Mouse (Mus musculus) lung, postnatal 0 days (tissue): ENCODE measurements around the gene Slc12a7. TPM values are rescaled to one million over a fixed set of nuclear protein-coding genes. Genes with fewer than 3 reads are reported as not detected.

ENCODE experiments used
- ATAC-seq: fragments of 200-750 bp; cut with Nextera tagmentation; 2 replicates; pipeline ENCODE4 v1.8.0; 2017; ENCODE audit warnings: moderate library complexity
- DNase-seq: peaks from one replicate; pipeline ENCODE4 v3.0.0-alpha.2; 2016; ENCODE audit warnings: low spot score
- H3K27ac ChIP-seq: fragments of 300-500 bp; sonication (generic); 2 replicates; pipeline ENCODE4 v1.5.1; 2014; ENCODE audit warnings: antibody characterized with exemption, mild to moderate bottlenecking, low read length, mixed read lengths
- H3K27me3 ChIP-seq: fragments of 300-500 bp; sonication (generic); replicated peaks from 2 replicates; pipeline ENCODE4 v1.6.1; 2014; ENCODE audit warnings: low read length, mixed read lengths; ENCODE audit not compliant: insufficient read depth
- H3K36me3 ChIP-seq: fragments of 300-500 bp; sonication (generic); 2 replicates; pipeline ENCODE4 v1.6.1; 2014; ENCODE audit warnings: low read length, mixed read lengths; ENCODE audit not compliant: insufficient read depth
- H3K4me1 ChIP-seq: fragments of 300-500 bp; sonication (generic); 2 replicates; pipeline ENCODE4 v1.6.1; 2014; ENCODE audit warnings: antibody characterized with exemption, low read depth, low read length, mixed read lengths; ENCODE audit not compliant: insufficient read depth
- H3K4me2 ChIP-seq: fragments of 300-500 bp; sonication (generic); replicated peaks from 2 replicates; pipeline ENCODE4 v1.6.1; 2014; ENCODE audit warnings: low read depth, mild to moderate bottlenecking, low read length, moderate library complexity, mixed read lengths
- H3K4me3 ChIP-seq: fragments of 300-500 bp; sonication (generic); 2 replicates; pipeline ENCODE4 v1.5.1; 2014; ENCODE audit warnings: low read depth, low read length
- H3K9ac ChIP-seq: fragments of 300-500 bp; sonication (generic); replicated peaks from 2 replicates; pipeline ENCODE4 v1.6.1; 2014; ENCODE audit warnings: low read depth, mild to moderate bottlenecking
- H3K9me3 ChIP-seq: fragments of 300-500 bp; sonication (generic); 2 replicates; pipeline ENCODE4 v1.6.1; 2016; ENCODE audit warnings: low read length, mixed read lengths
- CTCF ChIP-seq: IDR thresholded peaks from 2 replicates; pipeline ENCODE4 v1.5.1; 2016; ENCODE audit warnings: antibody characterized with exemption, mild to moderate bottlenecking
- EP300 ChIP-seq: IDR thresholded peaks from 2 replicates; pipeline ENCODE4 v1.6.1; 2016; ENCODE audit warnings: antibody characterized with exemption, mild to moderate bottlenecking, control low read depth
- WGBS: fragments of 180-500 bp; shearing (Covaris S2); extraction: QIAGEN DNeasy Blood & Tissue Kit; methylation state at CpG from one replicate; pipeline ENCODE4 v1.1.7; 2014; 5-methylcytosine and 5-hydroxymethylcytosine counted together
- polyA plus RNA-seq: library from polyadenylated mRNA; unstranded; fragments of >200 nt; fragmentation: Nextera tagmentation; extraction: Ambion mirVana; gene quantifications from 2 replicates; pipeline ENCODE4 v1.2.1, GENCODE M21; 2015

Gene Slc12a7
- 10.4 and 10.5 TPM in 2 replicates for polyA plus RNA-seq

DNA sequence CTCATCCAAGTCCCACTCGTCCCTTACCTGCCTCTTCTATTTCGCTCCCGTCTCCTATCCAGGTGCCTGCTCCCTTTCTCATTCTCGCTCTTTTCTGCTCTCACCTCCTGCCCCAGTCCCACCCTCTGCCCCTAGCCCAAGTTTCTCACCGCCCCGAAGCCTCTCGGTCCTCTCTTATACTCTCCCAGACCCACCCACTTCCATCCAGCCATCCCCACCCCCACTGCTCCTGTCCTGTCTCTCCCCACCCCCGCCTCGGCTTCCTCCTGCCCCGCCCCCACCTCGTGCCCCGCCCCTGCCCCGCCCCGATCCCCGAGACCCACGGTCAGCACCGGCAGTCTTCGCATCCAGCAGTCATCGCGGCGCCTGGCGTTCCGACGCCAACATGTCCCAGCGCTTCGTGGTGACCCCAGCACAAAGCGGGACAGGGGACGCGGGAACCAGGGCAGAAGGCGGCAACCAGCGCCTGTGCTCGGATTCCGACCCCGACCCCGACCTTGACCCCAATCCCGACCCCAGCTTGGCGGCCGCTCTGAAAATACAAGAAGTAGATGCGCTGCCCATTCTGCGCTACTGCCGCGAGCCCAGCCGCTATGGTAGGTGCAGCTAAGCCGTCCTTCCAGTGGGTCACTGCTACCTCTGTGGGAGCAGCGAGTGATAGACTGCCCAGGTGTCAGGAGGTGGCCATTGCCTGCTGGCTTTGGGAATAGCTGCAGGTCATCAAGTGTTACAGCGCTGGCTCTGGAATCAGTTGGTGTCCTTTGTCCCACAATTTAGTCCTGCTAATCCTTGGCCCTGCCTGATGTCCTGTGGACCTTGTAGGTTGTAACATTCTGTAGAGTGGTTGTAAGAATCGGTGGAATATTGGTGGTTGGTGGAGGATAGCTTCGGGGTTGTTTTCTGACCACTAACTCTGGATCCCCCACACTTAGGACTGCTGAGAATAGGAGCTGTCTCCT, at the start of gene Slc12a7:
Gene Slc12a7 (plus strand): TSS at position 353 of the 959 bp plus-strand sequence.
- Histone ChIP-seq H3K4me3 (peak within 1 kb of the TSS; percentile 14; the same call in 1 of the 2 replicates), H3K9me3 (no peaks in the 10 kb centered on the region), H3K27ac (no peak within 1 kb of the TSS), H3K4me2 (peak within 1 kb of the TSS; percentile 59), H3K9ac (0 out of 2 replicates have a peak within 1 kb of the TSS, but pooled peaks have one; percentile 2), H3K27me3 (no peaks in the 10 kb centered on the region), H3K36me3 (no peaks in the 10 kb centered on the region), H3K4me1 (no peaks in the 10 kb centered on the region; the same call in 1 of the 2 replicates)
- ATAC-seq: peak; percentile 40
- WGBS: 7% methylated on average over 35 of the region's 48 CpGs
- DNase-seq: peak; percentile 31
- TF ChIP-seq EP300 (no peak), CTCF (no peak)

GRCm38 (mm10) chr13:73683682-73684081, 49.2 kb upstream of the Slc12a7 start:
- TF ChIP-seq CTCF (no peak), EP300 (no peak)
- H3K9me3 ChIP-seq: no peaks in the 10 kb centered on the region
- H3K9ac ChIP-seq: no peak overlapping the region
- H3K4me2 ChIP-seq: no peak overlapping the region
- H3K27ac ChIP-seq: no peak overlapping the region
- H3K27me3 ChIP-seq: no peaks in the 10 kb centered on the region
- DNase-seq (peak; percentile 19), ATAC-seq (no peak)
- H3K36me3 ChIP-seq: no peaks in the 10 kb centered on the region
- H3K4me1 ChIP-seq: no peaks in the 10 kb centered on the region
- WGBS: 78% methylated on average over 11 of the region's 11 CpGs
- H3K4me3 ChIP-seq: no peak overlapping the region

DNA sequence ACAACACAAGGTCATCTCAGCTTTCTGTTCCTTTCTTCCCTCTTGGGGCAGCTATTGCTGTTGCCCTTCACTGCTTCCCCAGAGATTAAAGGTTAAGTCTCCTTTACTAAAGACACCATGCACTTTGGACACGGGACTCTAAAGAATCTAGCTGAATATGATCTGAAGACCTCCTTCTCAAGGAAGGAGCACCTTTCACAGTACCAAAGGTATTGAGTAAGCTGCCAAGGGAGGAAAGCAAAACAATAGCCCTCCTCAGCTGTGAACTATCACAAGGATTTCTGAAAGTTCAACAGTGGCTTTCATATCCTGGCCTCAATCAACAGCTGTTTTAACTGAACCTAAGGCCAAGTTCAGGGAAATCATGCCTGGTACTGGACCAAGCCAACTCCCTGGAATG, 48.5 kb upstream of the Slc12a7 start:
- 78% methylated on average over 1 of the region's 1 CpGs for WGBS
- Histone ChIP-seq H3K4me1 (no peaks in the 10 kb centered on the region), H3K36me3 (no peaks in the 10 kb centered on the region), H3K4me2 (no peak overlapping the region), H3K9me3 (no peaks in the 10 kb centered on the region), H3K4me3 (no peak overlapping the region), H3K9ac (no peak overlapping the region), H3K27ac (no peak overlapping the region), H3K27me3 (no peaks in the 10 kb centered on the region)
- DNase-seq (no peak), ATAC-seq (no peak)
- TF ChIP-seq CTCF (no peak), EP300 (no peak)

DNA sequence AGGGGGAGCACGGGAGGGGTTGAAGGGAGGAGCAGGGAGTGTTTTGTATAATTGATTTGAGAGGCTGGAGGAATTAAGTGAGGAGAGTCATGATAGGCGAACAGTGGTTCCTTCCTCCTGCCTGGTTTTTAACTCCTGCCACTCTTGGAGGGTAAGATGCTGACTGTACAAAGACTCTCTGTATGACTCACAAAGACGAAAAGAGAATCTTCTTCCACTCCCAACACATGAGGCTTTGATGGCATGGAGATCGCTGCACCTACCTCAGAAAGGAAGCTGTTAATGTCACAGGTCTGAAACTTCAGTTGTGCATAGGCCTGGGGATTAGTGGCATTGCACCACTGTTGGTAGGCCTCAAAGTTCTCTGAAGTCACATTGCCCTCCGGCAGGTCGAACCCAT, 47.4 kb upstream of the Slc12a7 start:
- no peaks in the 10 kb centered on the region for H3K4me1 ChIP-seq
- H3K27ac ChIP-seq: no peak overlapping the region
- no peaks in the 10 kb centered on the region for H3K27me3 ChIP-seq
- DNase-seq: no peak
- TF ChIP-seq EP300 (no peak), CTCF (no peak)
- H3K9me3 ChIP-seq: no peaks in the 10 kb centered on the region
- no peaks in the 10 kb centered on the region for H3K36me3 ChIP-seq
- H3K4me3 ChIP-seq: no peak overlapping the region
- no peak overlapping the region for H3K4me2 ChIP-seq
- 73% methylated on average over 6 of the region's 6 CpGs for WGBS
- no peak for ATAC-seq
- H3K9ac ChIP-seq: no peak overlapping the region

GRCm38 (mm10) chr13:73687601-73688000, 45.3 kb upstream of the Slc12a7 start:
- no peak for DNase-seq
- no peak for ATAC-seq
- Histone ChIP-seq H3K36me3 (no peaks in the 10 kb centered on the region), H3K4me3 (no peak overlapping the region), H3K27ac (no peak overlapping the region), H3K9me3 (no peaks in the 10 kb centered on the region), H3K4me2 (no peak overlapping the region), H3K9ac (no peak overlapping the region), H3K27me3 (no peaks in the 10 kb centered on the region), H3K4me1 (no peaks in the 10 kb centered on the region)
- TF ChIP-seq CTCF (no peak), EP300 (no peak)
- 55% methylated on average over 3 of the region's 3 CpGs for WGBS

- WGBS: 71% methylated on average over 4 of the region's 4 CpGs
- DNase-seq (no peak), ATAC-seq (no peak)
- no peak for TF ChIP-seq EP300
- no peak for TF ChIP-seq CTCF
- H3K36me3 ChIP-seq: no peaks in the 10 kb centered on the region
- no peak overlapping the region for H3K27ac ChIP-seq
- H3K4me3 ChIP-seq: no peak overlapping the region
- no peaks in the 10 kb centered on the region for H3K9me3 ChIP-seq
- no peak overlapping the region for H3K9ac ChIP-seq
- H3K4me1 ChIP-seq: no peaks in the 10 kb centered on the region
- H3K27me3 ChIP-seq: no peaks in the 10 kb centered on the region
- no peak overlapping the region for H3K4me2 ChIP-seq
Observed at GRCm38 (mm10) chr13:73688934-73689333, 44.0 kb upstream of the Slc12a7 start.
